Mouse (Mus musculus) lung, embryonic 15.5 days (tissue): Measurements from ENCODE around the gene Cldn5. TPM values are rescaled to one million over a fixed set of nuclear protein-coding genes. Genes with fewer than 3 reads are reported as not detected.

ENCODE experiments used
- ATAC-seq: fragments of 200-750 bp; cut with Nextera tagmentation; 2 replicates; pipeline ENCODE4 v1.8.0; 2017; ENCODE audit warnings: moderate number of reproducible peaks, borderline replicate concordance; ENCODE audit not compliant: low FRiP score, low TSS enrichment; ENCODE audit errors: extremely low read depth
- H3K27ac ChIP-seq: fragments of 300-500 bp; sonication (generic); 2 replicates; pipeline ENCODE4 v1.5.1; 2015; ENCODE audit warnings: moderate library complexity, mild to moderate bottlenecking, inconsistent platforms
- H3K27me3 ChIP-seq: fragments of 300-500 bp; sonication (generic); 2 replicates; pipeline ENCODE4 v1.6.1; 2015; ENCODE audit warnings: inconsistent platforms
- H3K36me3 ChIP-seq: fragments of 300-500 bp; sonication (generic); 2 replicates; pipeline ENCODE4 v1.6.1; 2015; ENCODE audit warnings: inconsistent platforms
- H3K4me1 ChIP-seq: fragments of 300-500 bp; sonication (generic); 2 replicates; pipeline ENCODE4 v1.6.1; 2015; ENCODE audit warnings: inconsistent platforms
- H3K4me2 ChIP-seq: fragments of 300-500 bp; sonication (generic); 2 replicates; pipeline ENCODE4 v1.6.1; 2015; ENCODE audit warnings: inconsistent platforms, mild to moderate bottlenecking, moderate library complexity
- H3K4me3 ChIP-seq: fragments of 300-500 bp; sonication (generic); 2 replicates; pipeline ENCODE4 v1.5.1; 2015; ENCODE audit warnings: mild to moderate bottlenecking, inconsistent platforms
- H3K9ac ChIP-seq: fragments of 300-500 bp; sonication (generic); 2 replicates; pipeline ENCODE4 v1.6.1; 2015; ENCODE audit warnings: inconsistent platforms
- H3K9me3 ChIP-seq: fragments of 300-500 bp; sonication (generic); 2 replicates; pipeline ENCODE4 v1.6.1; 2016; ENCODE audit warnings: inconsistent platforms
- WGBS: fragments of 180-500 bp; shearing (Covaris S2); methylation state at CpG from one replicate; pipeline ENCODE4 v1.1.7; 2015; 5-methylcytosine and 5-hydroxymethylcytosine counted together
- polyA plus RNA-seq: library from polyadenylated mRNA; unstranded; fragments of >200 nt; fragmentation: Nextera tagmentation; extraction: Ambion mirVana; gene quantifications from 2 replicates; pipeline ENCODE4 v1.2.1, GENCODE M21; 2015

Gene Cldn5
- polyA plus RNA-seq: 117 and 126 TPM in 2 replicates

DNA sequence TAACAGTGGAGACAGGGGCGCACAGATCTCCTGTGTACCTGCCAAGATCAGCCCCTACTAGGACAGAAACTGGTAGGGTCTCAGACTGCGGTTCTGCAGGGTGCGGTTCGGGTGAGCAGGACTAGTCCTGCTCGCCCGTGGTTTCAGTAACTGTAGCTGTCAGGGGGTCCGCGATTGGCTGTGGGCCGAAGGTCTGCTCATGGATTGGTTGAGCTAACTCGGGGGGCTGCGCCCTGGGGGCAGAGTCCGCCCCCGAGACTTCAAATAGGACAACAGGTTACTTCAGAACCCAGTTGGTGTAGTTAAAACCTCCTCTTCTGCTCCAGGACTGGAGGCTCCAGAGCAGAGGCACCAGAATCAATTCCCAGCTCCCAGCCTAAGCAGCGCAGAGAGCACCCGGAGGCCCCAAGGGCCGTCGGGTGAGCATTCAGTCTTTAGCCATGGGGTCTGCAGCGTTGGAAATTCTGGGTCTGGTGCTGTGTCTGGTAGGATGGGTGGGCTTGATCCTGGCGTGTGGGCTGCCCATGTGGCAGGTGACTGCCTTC is at the start of gene Cldn5:
TSS of gene Cldn5 (plus strand) at position 292 of the 545 bp plus-strand sequence.
- 9% methylated on average over 19 of the region's 19 CpGs for WGBS
- Histone ChIP-seq H3K27ac (peak within 1 kb of the TSS; percentile 65), H3K4me3 (peak within 1 kb of the TSS; percentile 47), H3K9me3 (no peaks in the 10 kb centered on the region), H3K4me1 (peaks cover 8% of the 10 kb centered on the region; the same call in 1 of the 2 replicates), H3K27me3 (peaks cover 48% of the 10 kb centered on the region), H3K9ac (peak within 1 kb of the TSS; percentile 46), H3K4me2 (peak within 1 kb of the TSS; percentile 60), H3K36me3 (peaks cover under 1% of the 10 kb centered on the region; the same call in 1 of the 2 replicates)
- ATAC-seq: peak; percentile 71

DNA sequence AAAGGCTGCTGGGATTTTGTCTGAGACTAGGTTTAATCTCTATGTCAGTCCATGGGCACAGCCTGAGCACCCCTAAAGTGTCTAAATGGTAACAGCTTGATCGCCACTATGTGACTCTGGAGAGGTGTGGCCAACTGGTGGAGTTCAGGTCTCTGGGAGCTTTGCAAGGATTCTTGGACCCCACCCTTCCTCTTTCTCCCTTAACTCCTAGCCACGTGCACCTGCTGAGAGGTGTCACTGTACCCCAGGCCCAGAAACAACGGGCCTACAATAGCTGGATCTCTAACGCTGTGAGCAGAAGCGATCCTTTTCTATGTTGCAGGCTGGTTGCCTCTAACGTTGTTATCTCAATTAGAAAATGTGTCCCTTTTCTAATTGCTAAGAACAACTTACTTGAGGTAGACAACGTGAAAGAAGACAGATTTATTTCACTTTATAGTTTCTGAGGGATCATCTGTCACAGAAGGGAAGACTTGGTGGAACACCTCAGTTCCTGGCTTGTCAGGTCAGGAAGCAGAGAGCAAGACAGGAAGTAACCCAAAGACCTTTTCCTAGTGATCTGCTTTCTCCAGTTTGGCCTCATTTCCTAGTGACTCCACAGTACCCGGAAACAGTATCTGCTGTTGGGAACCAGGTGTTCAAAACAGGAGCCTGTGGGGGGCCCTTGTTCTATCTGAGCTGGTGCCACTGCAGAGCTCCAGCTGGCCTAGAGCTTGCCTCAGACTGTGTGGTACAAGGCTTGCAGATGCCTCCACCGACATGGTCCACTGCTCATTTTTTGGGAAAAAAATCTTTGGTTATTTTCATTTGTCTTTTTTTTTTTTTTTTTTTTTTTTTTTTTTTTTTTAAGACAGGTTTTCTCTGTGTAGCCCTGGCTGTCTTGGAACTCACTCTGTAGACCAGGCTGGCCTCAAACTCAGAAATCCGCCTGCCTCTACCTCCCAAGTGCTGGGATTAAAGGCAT is 48.8 kb upstream of the Cldn5 start:
- H3K9ac ChIP-seq: no peak overlapping the region
- no peak overlapping the region for H3K4me2 ChIP-seq
- H3K4me1 ChIP-seq: peaks cover 8% of the 10 kb centered on the region; the same call in 1 of the 2 replicates
- no peaks in the 10 kb centered on the region for H3K36me3 ChIP-seq
- ATAC-seq: no peak
- H3K27me3 ChIP-seq: no peaks in the 10 kb centered on the region
- no peak overlapping the region for H3K27ac ChIP-seq
- H3K4me3 ChIP-seq: no peak overlapping the region
- H3K9me3 ChIP-seq: no peaks in the 10 kb centered on the region
- WGBS: 58% methylated on average over 10 of the region's 10 CpGs

DNA sequence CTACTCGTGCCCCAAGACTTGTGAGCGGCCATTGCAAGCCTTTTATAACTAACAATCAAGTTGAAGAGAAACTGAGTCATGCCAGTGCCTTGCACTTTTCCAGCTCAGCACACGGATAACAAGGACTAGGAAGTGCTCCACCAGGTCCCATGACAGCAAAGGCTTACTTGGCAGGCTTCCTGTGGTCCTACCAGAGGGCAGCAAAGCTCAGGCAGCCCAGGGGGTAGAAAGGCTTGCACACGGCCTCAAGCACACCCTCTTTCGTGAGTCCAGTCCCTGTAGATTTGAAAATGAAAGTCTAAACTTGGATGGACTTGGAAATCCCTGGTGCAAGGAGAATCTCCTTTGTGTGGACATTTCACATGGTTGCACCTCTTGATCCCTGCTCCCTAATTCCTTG is 47.5 kb upstream of the Cldn5 start:
- Histone ChIP-seq H3K9me3 (no peaks in the 10 kb centered on the region), H3K27ac (no peak overlapping the region), H3K4me2 (no peak overlapping the region), H3K27me3 (no peaks in the 10 kb centered on the region), H3K36me3 (no peaks in the 10 kb centered on the region), H3K9ac (no peak overlapping the region), H3K4me1 (peaks cover 10% of the 10 kb centered on the region), H3K4me3 (no peak overlapping the region)
- WGBS: 62% methylated on average over 5 of the region's 5 CpGs
- no peak for ATAC-seq

GRCm38 (mm10) chr16:18730640-18731039 is 46.0 kb upstream of the Cldn5 start:
- no peak overlapping the region for H3K9ac ChIP-seq
- no peaks in the 10 kb centered on the region for H3K27me3 ChIP-seq
- H3K27ac ChIP-seq: no peak overlapping the region; the same call in 1 of the 2 replicates
- 28% methylated on average over 3 of the region's 3 CpGs for WGBS
- no peak overlapping the region for H3K4me2 ChIP-seq
- H3K36me3 ChIP-seq: no peaks in the 10 kb centered on the region
- ATAC-seq: no peak
- peaks cover 10% of the 10 kb centered on the region for H3K4me1 ChIP-seq
- H3K9me3 ChIP-seq: no peaks in the 10 kb centered on the region
- no peak overlapping the region for H3K4me3 ChIP-seq

DNA sequence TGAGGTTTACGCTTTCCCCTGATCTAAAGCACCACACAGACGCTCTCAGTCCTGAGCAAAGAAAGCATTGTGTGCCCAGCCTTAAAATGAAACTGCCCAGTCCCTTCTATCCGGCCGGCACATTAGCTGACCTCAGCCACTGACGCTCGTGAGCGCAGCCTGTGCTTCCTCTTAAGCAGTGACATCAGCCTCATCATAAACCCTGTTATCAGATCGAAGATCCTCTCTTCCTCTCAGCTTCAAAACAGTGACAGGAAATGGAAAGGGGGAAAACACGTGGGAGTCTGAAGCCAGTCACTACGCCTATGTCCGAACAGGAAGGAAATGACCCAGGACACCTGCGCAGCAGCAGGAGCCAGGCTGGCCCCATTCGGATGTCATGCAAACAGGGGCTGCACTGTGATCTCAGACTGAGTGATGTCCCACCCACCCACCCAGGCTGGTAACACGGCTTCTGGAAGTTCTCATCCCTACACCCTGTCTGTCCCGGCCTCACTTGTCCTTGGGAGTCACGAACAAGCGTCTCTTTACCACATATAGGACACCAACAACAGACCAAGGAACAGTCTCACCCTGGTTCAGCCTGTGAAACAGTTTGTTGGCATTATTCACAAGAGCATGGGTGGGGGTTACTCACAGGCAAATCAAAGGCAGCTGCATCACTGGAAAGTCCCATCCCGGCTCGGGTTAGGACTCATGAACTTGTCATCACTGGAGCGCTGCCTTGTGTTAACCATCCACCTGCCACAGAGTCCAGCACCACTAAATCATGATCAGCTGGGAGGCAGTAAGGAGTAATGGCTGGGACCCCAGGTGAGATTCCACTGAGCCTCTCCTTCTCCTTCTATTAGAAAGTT is 43.3 kb upstream of the Cldn5 start:
- Histone ChIP-seq H3K27ac (peak overlapping the region; percentile 53), H3K27me3 (no peaks in the 10 kb centered on the region), H3K4me2 (no peak overlapping the region; the same call in 1 of the 2 replicates), H3K36me3 (no peaks in the 10 kb centered on the region), H3K9ac (no peak overlapping the region), H3K4me3 (no peak overlapping the region), H3K9me3 (no peaks in the 10 kb centered on the region), H3K4me1 (peaks cover 10% of the 10 kb centered on the region)
- peak; percentile 72 for ATAC-seq
- 42% methylated on average over 20 of the region's 20 CpGs for WGBS

GRCm38 (mm10) chr16:18738303-18738702 is 38.3 kb upstream of the Cldn5 start:
- Histone ChIP-seq H3K36me3 (no peaks in the 10 kb centered on the region), H3K27ac (no peak overlapping the region), H3K4me3 (no peak overlapping the region), H3K9ac (no peak overlapping the region), H3K9me3 (no peaks in the 10 kb centered on the region), H3K4me1 (peaks cover 2% of the 10 kb centered on the region; the same call in 1 of the 2 replicates), H3K27me3 (no peaks in the 10 kb centered on the region), H3K4me2 (no peak overlapping the region)
- no peak for ATAC-seq

DNA sequence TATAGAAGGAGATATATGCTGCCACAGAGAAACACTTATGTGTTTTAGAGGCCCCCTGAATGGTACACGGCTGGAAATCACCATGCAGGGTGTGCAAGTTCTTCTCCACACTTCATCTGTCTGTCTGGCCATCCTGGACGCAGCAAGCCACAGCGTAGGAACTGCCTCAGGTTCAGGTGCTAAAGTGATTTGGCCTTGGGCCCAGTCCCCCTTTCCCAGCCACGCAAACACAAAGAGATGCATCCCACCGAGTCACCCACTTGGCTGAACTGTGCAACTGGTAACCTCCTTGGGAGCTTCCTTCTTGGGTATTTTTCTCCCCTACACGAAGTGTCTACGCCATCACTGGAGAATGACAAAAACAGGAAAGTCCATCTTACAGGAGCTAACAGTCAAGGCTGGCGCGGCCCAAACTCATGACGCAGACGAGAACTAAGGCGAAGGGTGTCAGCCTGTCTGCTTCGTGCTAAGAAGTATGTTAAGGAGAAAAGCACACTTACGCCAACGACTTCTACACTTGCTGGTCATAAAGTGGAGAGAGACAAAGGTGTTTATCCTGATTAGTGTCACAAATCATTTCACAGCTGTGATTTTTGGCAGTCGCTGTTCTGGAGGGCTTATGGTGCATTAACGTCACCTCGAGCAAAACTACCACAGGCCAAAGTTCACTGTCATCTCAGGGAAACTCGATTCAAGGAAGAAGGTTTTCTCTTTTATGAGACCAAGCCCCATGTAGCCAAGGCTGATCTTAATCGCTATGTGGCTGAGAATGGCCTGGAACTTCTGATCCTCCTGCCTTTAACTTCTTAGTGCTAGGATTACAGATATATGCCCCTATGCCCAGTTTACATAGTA is 30.2 kb upstream of the Cldn5 start:
- ATAC-seq: no peak
- no peak overlapping the region for H3K4me2 ChIP-seq
- H3K9ac ChIP-seq: no peak overlapping the region
- H3K4me1 ChIP-seq: peaks cover 4% of the 10 kb centered on the region; the same call in 1 of the 2 replicates
- H3K36me3 ChIP-seq: no peaks in the 10 kb centered on the region
- no peak overlapping the region for H3K27ac ChIP-seq
- 66% methylated on average over 20 of the region's 20 CpGs for WGBS
- no peaks in the 10 kb centered on the region for H3K9me3 ChIP-seq
- no peak overlapping the region for H3K4me3 ChIP-seq
- no peaks in the 10 kb centered on the region for H3K27me3 ChIP-seq

DNA sequence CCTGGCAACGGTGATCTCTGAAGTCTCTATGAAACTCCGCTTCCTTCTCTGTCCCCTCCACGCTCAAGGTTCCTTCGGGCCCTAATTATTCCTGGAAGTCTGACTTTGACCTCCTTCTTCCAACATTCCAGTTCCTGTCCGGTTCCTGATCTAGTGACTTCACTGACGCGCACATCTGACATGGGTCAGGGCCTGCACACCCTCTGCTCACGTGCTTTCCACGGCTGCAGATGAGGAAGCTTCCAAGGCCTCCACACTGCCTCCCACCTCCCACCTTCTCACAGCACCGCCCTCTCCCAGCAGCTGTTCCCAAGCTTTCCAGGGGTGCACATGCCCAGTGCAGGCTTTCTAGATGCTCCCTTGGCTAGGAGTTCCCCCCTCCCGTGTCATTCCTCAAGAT is 25.5 kb upstream of the Cldn5 start:
- no peak overlapping the region for H3K4me3 ChIP-seq
- no peak overlapping the region for H3K9ac ChIP-seq
- WGBS: 57% methylated on average over 11 of the region's 11 CpGs
- no peaks in the 10 kb centered on the region for H3K9me3 ChIP-seq
- peaks cover 15% of the 10 kb centered on the region for H3K4me1 ChIP-seq
- H3K27me3 ChIP-seq: no peaks in the 10 kb centered on the region
- no peak overlapping the region for H3K4me2 ChIP-seq
- no peaks in the 10 kb centered on the region for H3K36me3 ChIP-seq
- 0 out of 2 replicates have a peak overlapping the region, but pooled peaks have one; percentile 10 for H3K27ac ChIP-seq
- 0 out of 2 replicates have a peak, but pooled peaks have one; percentile 33 for ATAC-seq

DNA sequence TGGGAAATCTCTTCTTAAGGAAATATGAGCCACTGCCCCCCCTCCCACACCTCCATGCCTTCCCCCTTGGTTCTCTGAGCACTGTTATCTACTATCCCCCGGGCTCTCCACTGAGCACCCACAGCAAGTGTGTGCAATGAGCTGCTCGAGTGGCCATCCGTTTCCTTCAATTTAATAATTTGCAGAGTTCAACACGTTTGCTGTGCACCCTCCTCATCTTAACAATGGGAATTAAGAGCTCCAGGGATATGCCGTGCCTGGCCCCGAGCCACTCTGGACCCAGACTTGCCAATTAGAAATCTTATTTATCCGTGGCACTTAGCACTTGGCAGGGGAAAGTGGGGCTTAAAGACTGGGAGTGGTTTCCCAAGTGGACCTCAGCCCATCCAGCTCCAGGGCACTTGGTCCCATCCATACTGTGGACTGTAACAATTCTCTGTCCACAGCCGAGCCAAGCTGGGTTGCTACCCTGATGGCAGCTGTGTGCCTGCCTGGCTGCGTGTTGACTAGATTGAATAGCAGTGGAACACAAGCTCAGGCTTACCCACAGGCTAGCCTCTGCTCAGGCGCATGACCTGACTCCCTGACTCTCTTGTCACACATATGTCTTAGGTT is 24.7 kb upstream of the Cldn5 start:
- H3K27ac ChIP-seq: peak overlapping the region; percentile 39
- no peak overlapping the region for H3K9ac ChIP-seq
- no peak overlapping the region for H3K4me3 ChIP-seq
- no peaks in the 10 kb centered on the region for H3K27me3 ChIP-seq
- H3K4me1 ChIP-seq: peaks cover 15% of the 10 kb centered on the region
- WGBS: 47% methylated on average over 10 of the region's 10 CpGs
- no peaks in the 10 kb centered on the region for H3K36me3 ChIP-seq
- H3K4me2 ChIP-seq: no peak overlapping the region
- H3K9me3 ChIP-seq: no peaks in the 10 kb centered on the region
- peak; percentile 74 for ATAC-seq

- no peak overlapping the region for H3K4me3 ChIP-seq
- no peaks in the 10 kb centered on the region for H3K4me1 ChIP-seq
- no peak for ATAC-seq
- H3K9me3 ChIP-seq: no peaks in the 10 kb centered on the region
- no peaks in the 10 kb centered on the region for H3K36me3 ChIP-seq
- H3K27ac ChIP-seq: no peak overlapping the region
- H3K9ac ChIP-seq: no peak overlapping the region
- H3K4me2 ChIP-seq: no peak overlapping the region
- H3K27me3 ChIP-seq: no peaks in the 10 kb centered on the region
- WGBS: 81% methylated on average over 4 of the region's 4 CpGs
Observed at GRCm38 (mm10) chr16:18761734-18762133, 14.9 kb upstream of the Cldn5 start.
